Mouse (Mus musculus) bone marrow macrophage, adult 2 months (primary cell): ENCODE data around the gene Plekhm3.

Experiments used
- CTCF ChIP-seq: IDR thresholded peaks from 2 replicates; pipeline ENCODE4 v1.5.1; 2012; ENCODE audit warnings: low read depth, mild to moderate bottlenecking, low read length, moderate library complexity
- POLR2A ChIP-seq: IDR thresholded peaks from 2 replicates; pipeline ENCODE4 v1.6.1; 2012; ENCODE audit warnings: mild to moderate bottlenecking, low read depth, low read length, borderline replicate concordance

DNA sequence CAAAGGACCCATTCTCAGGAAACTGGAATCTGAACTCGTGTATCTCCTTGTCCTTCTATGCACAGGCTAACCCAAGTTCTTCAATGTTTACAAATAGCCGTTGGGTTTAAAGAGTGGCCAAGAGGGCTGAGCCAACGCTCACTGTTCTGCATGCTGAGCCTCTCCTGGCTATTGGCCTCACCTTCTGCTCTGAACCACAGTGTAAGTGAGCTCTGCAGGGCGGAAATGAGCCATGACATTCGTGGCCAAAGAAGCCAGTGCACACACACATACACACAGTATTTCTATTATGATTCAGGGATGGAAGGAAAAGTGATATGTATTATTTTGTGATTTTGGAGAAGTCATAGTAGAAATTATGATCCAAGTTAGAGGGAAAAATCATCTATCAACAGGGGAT is 138.9 kb downstream of the Plekhm3 start:
- TF ChIP-seq CTCF (no peak), POLR2A (no peak)
